Mouse (Mus musculus) left cerebral cortex, adult 8-10 months (tissue): ENCODE measurements around the gene Gpx1. TPM values are rescaled to one million over a fixed set of nuclear protein-coding genes. Genes with fewer than 3 reads are reported as not detected.

Experiments
- total RNA-seq, 4 experiments: library from RNA; stranded (reverse); gene quantifications; 2 replicates each; pipeline ENCODE4 v1.2.4; 2022

Gpx1 gene
- total RNA-seq, 4 experiments from 2014 or later = 97.3 to 121 (median 112) TPM

Other genes starting within 250 kb of the Gpx1 start
- gene Apeh, start 244.3 kb upstream of the Gpx1 start, total RNA-seq = 10 to 100 TPM; 34.9 to 41.9 (median 39.3) TPM
- 100 to 1,000 TPM; 208 to 264 (median 232) TPM for gene Bsn, start 148.5 kb upstream of the Gpx1 start, total RNA-seq
- gene Dag1, start 74.9 kb upstream of the Gpx1 start, total RNA-seq = 10 to 100 TPM; 73.1 to 79.5 (median 76.8) TPM
- 100 to 1,000 TPM; 133 to 145 (median 139) TPM for gene Nicn1, start 48.5 kb upstream of the Gpx1 start, total RNA-seq
- 10 to 100 TPM; 26.3 to 32.2 (median 28.2) TPM for gene Amt, start 42.0 kb upstream of the Gpx1 start, total RNA-seq
- 100 to 1,000 TPM; 164 to 176 (median 168) TPM for gene Rhoa, start 32.8 kb upstream of the Gpx1 start, total RNA-seq
- gene Tcta, start 32.7 kb upstream of the Gpx1 start, total RNA-seq = 10 to 100 TPM; 37.0 to 40.4 (median 39.4) TPM
- gene Usp4, start 8.9 kb downstream of the Gpx1 start, total RNA-seq = 100 to 1,000 TPM; 103 to 109 (median 105) TPM
- gene 1700102P08Rik, start 53.9 kb downstream of the Gpx1 start, total RNA-seq = 1 to 10 TPM in 3 of 4 experiments, under 1 TPM in 1; 0.81 to 2.0 (median 1.8) TPM
- under 1 TPM; 0.15 to 0.37 (median 0.22) TPM for gene Ccdc36, start 89.6 kb downstream of the Gpx1 start, total RNA-seq
- not detected for gene BC048562, start 97.6 kb downstream of the Gpx1 start, total RNA-seq
- gene Ccdc71, start 121.6 kb downstream of the Gpx1 start, total RNA-seq = 10 to 100 TPM; 35.8 to 46.5 (median 38.4) TPM
- 10 to 100 TPM; 28.8 to 38.0 (median 34.0) TPM for gene Klhdc8b, start 122.7 kb downstream of the Gpx1 start, total RNA-seq
- gene Lamb2, start 140.8 kb downstream of the Gpx1 start, total RNA-seq = 10 to 100 TPM; 28.0 to 35.7 (median 30.8) TPM
- 100 to 1,000 TPM; 116 to 140 (median 127) TPM for gene Usp19, start 151.7 kb downstream of the Gpx1 start, total RNA-seq
- 10 to 100 TPM; 78.3 to 95.4 (median 86.8) TPM for gene Qars, start 168.8 kb downstream of the Gpx1 start, total RNA-seq
- 100 to 1,000 TPM; 140 to 158 (median 155) TPM for gene Qrich1, start 177.9 kb downstream of the Gpx1 start, total RNA-seq
- 10 to 100 TPM; 43.7 to 54.7 (median 50.7) TPM for gene Impdh2, start 221.4 kb downstream of the Gpx1 start, total RNA-seq
- 10 to 100 TPM; 67.2 to 77.5 (median 73.4) TPM for gene Ndufaf3, start 228.5 kb downstream of the Gpx1 start, total RNA-seq
- 10 to 100 TPM; 68.8 to 86.5 (median 73.5) TPM for gene Dalrd3, start 231.0 kb downstream of the Gpx1 start, total RNA-seq
- 100 to 1,000 TPM; 129 to 151 (median 133) TPM for gene Wdr6, start 239.8 kb downstream of the Gpx1 start, total RNA-seq